Comparison of ENCODE assay signal across 21 mouse cellular contexts in genomic region chr7:121296151-121296695, GRCm38 (mm10).
"Had no signal": no experiment of that assay in that cellular context is flagged by ENCODE, and none has a peak within 500 bp of the region (broad histone marks: within the 10 kb centered on the region; RNA-seq: fewer than 3 reads in every experiment).

No protein-coding gene starts in this region.

- H3K27ac ChIP-seq: kidney, postnatal 0 days; layer of hippocampus, adult 2 months; limb, embryonic 10.5 days; limb, embryonic 13.5 days; liver, embryonic 12.5 days; liver, embryonic 15.5 days; lung, embryonic 15.5 days; midbrain, embryonic 10.5 days; midbrain, embryonic 13.5 days; neural tube, embryonic 13.5 days had no signal

- H3K4me3 ChIP-seq: layer of hippocampus, adult 2 months; limb, embryonic 10.5 days; limb, embryonic 13.5 days; liver, embryonic 12.5 days; liver, embryonic 15.5 days; lung, embryonic 15.5 days; megakaryocyte, embryonic 14.5 days; midbrain, embryonic 10.5 days; midbrain, embryonic 13.5 days; myocyte; neural tube, embryonic 13.5 days had no signal

- DNase-seq: kidney, adult 2 months; kidney, postnatal 25 days; layer of hippocampus, adult 9-11 months; liver; lung, adult 18-20 months; lung, postnatal 10 days; lung, postnatal 36 days; thymus, adult 18-20 months; thymus, postnatal 4 days had no signal
